Mouse (Mus musculus): ENCODE results near the gene H2-DMb1. TPM values are rescaled to one million over a fixed set of nuclear protein-coding genes. Genes with fewer than 3 reads are reported as not detected.

The H2-DMb1 gene
- polyA plus RNA-seq, 1 experiment from 2014 or later: 4.2 TPM

DNA sequence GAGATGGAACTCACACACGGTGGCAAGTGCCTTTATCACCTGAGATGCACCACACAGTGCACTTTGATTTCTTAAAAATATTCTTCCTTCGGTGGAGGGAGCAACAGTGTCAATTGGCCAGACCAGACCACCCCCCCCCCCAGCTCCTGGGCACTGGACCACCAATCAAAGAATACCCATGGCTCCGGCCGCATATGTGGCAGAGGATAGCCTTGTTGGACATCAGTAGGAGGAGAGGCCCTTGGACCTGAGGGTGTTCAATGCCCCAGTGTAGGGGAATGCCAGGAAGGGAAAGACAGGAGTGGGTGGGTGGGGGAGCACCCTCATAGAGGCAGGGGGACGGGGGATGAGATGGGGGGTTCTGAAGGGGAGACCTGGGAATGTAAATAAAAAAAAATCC lies 53.9 kb downstream of the H2-DMb1 start:
- Histone ChIP-seq H3K27me3 (ENCODE audit: control insufficient read depth, insufficient read depth, low read length) (peaks cover 41% of the 10 kb centered on the region), H3K4me1 (ENCODE audit: control insufficient read depth, insufficient read depth, low read length) (no peaks in the 10 kb centered on the region), H3K4me2 (replicated peaks; ENCODE audit: low read depth, low read length) (no peak overlapping the region), H3K27ac (ENCODE audit: low read depth, low read length) (no peak overlapping the region), H3K4me3 (ENCODE audit: low read length) (no peak overlapping the region), H3K9ac (ENCODE audit: low read depth, low read length) (no peak overlapping the region), H3K9me3 (ENCODE audit: control insufficient read depth, low read length) (peaks cover 4% of the 10 kb centered on the region; the same call in 1 of the 2 replicates), H3K36me3 (ENCODE audit: control insufficient read depth, insufficient read depth, low read length) (no peaks in the 10 kb centered on the region)
- 86% methylated on average over 5 of the region's 5 CpGs for WGBS
- ATAC-seq (ENCODE audit: low FRiP score, low TSS enrichment): no peak

DNA sequence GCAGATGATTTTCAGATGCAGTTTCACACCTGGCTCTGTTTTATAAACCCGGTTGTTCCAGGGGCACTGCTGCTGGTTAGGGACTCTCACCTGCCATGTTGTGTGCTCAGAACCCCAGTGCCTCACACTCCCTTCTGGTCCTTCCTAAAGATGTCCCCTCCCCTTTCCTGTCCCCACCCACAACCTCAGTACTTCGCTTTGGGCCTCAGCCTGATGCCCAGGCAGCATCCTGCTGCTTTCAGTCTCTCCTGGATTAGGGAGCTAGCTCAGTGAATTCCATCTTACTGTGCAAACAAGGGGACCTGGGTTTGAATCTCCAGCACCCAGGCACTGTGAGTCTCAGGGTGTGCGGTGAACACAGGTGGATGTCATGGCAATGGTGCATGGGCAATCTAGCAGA lies 54.6 kb downstream of the H2-DMb1 start:
- Histone ChIP-seq H3K4me2 (replicated peaks; ENCODE audit: low read depth, low read length) (no peak overlapping the region), H3K9me3 (ENCODE audit: control insufficient read depth, low read length) (peaks cover 4% of the 10 kb centered on the region; the same call in 1 of the 2 replicates), H3K4me3 (ENCODE audit: low read length) (no peak overlapping the region), H3K36me3 (ENCODE audit: control insufficient read depth, insufficient read depth, low read length) (no peaks in the 10 kb centered on the region), H3K27me3 (ENCODE audit: control insufficient read depth, insufficient read depth, low read length) (peaks cover 47% of the 10 kb centered on the region), H3K9ac (ENCODE audit: low read depth, low read length) (no peak overlapping the region), H3K4me1 (ENCODE audit: control insufficient read depth, insufficient read depth, low read length) (no peaks in the 10 kb centered on the region), H3K27ac (ENCODE audit: low read depth, low read length) (no peak overlapping the region)
- WGBS: 60% methylated on average over 3 of the region's 3 CpGs
- ATAC-seq (ENCODE audit: low FRiP score, low TSS enrichment): no peak

DNA sequence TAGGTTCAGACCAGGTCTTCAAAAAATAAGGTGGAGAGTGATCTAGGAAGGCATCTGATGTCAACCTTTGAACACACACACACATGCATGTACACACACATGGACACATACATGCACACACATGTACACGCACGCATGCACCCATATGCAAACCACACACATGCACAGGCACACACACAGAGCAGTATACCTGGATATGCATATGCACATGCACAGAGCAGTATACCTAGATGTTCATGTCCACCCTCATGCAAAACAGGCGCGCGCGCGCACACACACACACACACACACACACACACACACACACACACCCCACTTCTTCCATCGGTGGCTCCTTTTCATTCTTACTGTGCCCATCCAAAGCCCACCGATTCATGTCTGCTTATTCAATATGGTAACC lies 55.0 kb downstream of the H2-DMb1 start:
- no peak overlapping the region for H3K27ac ChIP-seq (ENCODE audit: low read depth, low read length)
- H3K4me2 ChIP-seq (replicated peaks; ENCODE audit: low read depth, low read length): no peak overlapping the region
- WGBS: 89% methylated on average over 9 of the region's 9 CpGs
- H3K4me3 ChIP-seq (ENCODE audit: low read length): no peak overlapping the region
- no peaks in the 10 kb centered on the region for H3K36me3 ChIP-seq (ENCODE audit: control insufficient read depth, insufficient read depth, low read length)
- peaks cover 51% of the 10 kb centered on the region for H3K27me3 ChIP-seq (ENCODE audit: control insufficient read depth, insufficient read depth, low read length)
- no peak for ATAC-seq (ENCODE audit: low FRiP score, low TSS enrichment)
- peaks cover 4% of the 10 kb centered on the region; the same call in 1 of the 2 replicates for H3K9me3 ChIP-seq (ENCODE audit: control insufficient read depth, low read length)
- H3K4me1 ChIP-seq (ENCODE audit: control insufficient read depth, insufficient read depth, low read length): no peaks in the 10 kb centered on the region
- H3K9ac ChIP-seq (ENCODE audit: low read depth, low read length): no peak overlapping the region

DNA sequence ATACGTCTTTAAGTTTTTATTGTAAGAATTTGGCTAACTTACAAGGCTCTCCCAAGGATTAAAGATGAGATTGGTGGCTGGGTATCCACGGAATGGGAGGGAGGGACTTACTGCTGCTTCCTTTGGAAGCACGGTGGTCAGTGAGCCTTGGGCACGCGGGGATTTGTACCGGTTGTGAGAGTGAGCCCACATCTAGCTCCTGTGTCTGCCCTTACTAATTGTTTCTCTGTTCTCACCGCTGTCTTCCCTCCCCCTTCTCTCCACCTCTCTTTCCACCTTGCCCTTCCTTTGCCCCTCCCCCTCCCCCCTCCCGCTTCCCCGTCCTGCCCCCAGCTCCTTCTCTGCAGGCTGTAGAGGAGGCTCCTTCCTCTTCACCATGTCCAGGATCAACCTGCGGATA lies 55.5 kb downstream of the H2-DMb1 start:
- Histone ChIP-seq H3K9me3 (ENCODE audit: control insufficient read depth, low read length) (peaks cover 4% of the 10 kb centered on the region; the same call in 1 of the 2 replicates), H3K27me3 (ENCODE audit: control insufficient read depth, insufficient read depth, low read length) (peaks cover 53% of the 10 kb centered on the region), H3K36me3 (ENCODE audit: control insufficient read depth, insufficient read depth, low read length) (no peaks in the 10 kb centered on the region), H3K4me3 (ENCODE audit: low read length) (no peak overlapping the region), H3K27ac (ENCODE audit: low read depth, low read length) (no peak overlapping the region), H3K4me1 (ENCODE audit: control insufficient read depth, insufficient read depth, low read length) (no peaks in the 10 kb centered on the region), H3K4me2 (replicated peaks; ENCODE audit: low read depth, low read length) (no peak overlapping the region), H3K9ac (ENCODE audit: low read depth, low read length) (no peak overlapping the region)
- 23% methylated on average over 10 of the region's 10 CpGs for WGBS
- ATAC-seq (ENCODE audit: low FRiP score, low TSS enrichment): no peak

DNA sequence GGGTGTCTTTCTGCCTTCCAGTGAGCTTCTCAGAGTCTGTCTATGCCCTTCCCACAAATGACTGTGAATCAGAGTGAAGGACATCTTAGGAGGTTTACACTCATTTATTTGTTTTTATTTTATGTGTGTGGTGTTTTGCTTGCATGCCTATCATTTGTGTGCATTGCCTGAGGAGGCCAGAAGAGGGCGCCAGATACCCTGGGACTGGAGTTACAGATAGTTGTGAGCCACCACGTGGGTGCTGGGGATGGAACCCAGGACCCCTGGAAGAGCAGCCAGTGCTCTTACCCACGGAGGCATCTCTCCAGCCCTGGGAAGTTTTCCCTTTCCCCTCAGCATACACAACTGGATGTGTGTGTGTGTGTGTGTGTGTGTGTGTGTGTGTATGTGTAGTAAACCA lies 56.8 kb downstream of the H2-DMb1 start:
- H3K27ac ChIP-seq (ENCODE audit: low read depth, low read length): no peak overlapping the region
- no peaks in the 10 kb centered on the region for H3K4me1 ChIP-seq (ENCODE audit: control insufficient read depth, insufficient read depth, low read length)
- no peak overlapping the region for H3K4me2 ChIP-seq (replicated peaks; ENCODE audit: low read depth, low read length)
- peaks cover 4% of the 10 kb centered on the region; the same call in 1 of the 2 replicates for H3K9me3 ChIP-seq (ENCODE audit: control insufficient read depth, low read length)
- peaks cover 62% of the 10 kb centered on the region for H3K27me3 ChIP-seq (ENCODE audit: control insufficient read depth, insufficient read depth, low read length)
- 45% methylated on average over 3 of the region's 3 CpGs for WGBS
- H3K36me3 ChIP-seq (ENCODE audit: control insufficient read depth, insufficient read depth, low read length): no peaks in the 10 kb centered on the region
- no peak overlapping the region for H3K4me3 ChIP-seq (ENCODE audit: low read length)
- ATAC-seq (ENCODE audit: low FRiP score, low TSS enrichment): no peak
- H3K9ac ChIP-seq (ENCODE audit: low read depth, low read length): no peak overlapping the region

Other genes starting within 250 kb of the H2-DMb1 start
- gene Platr17, start 247.9 kb upstream of the H2-DMb1 start, polyA plus RNA-seq (2014; fragmentation: Nextera tagmentation; extraction: Ambion mirVana): not detected in 2 replicates
- gene Daxx, start 243.7 kb upstream of the H2-DMb1 start, polyA plus RNA-seq (2014; fragmentation: Nextera tagmentation; extraction: Ambion mirVana): 31.9 and 50.8 TPM in 2 replicates
- 17.4 and 24.6 TPM in 2 replicates for gene Tapbp, start 237.2 kb upstream of the H2-DMb1 start, polyA plus RNA-seq (2014; fragmentation: Nextera tagmentation; extraction: Ambion mirVana)
- 11.1 TPM in 2 replicates for gene Zbtb22, start 237.2 kb upstream of the H2-DMb1 start, polyA plus RNA-seq (2014; fragmentation: Nextera tagmentation; extraction: Ambion mirVana)
- 26.3 and 28.2 TPM in 2 replicates for gene Rgl2, start 223.5 kb upstream of the H2-DMb1 start, polyA plus RNA-seq (2014; fragmentation: Nextera tagmentation; extraction: Ambion mirVana)
- 169 and 211 TPM in 2 replicates for gene Pfdn6, start 212.7 kb upstream of the H2-DMb1 start, polyA plus RNA-seq (2014; fragmentation: Nextera tagmentation; extraction: Ambion mirVana)
- 26.5 and 37.8 TPM in 2 replicates for gene Wdr46, start 212.4 kb upstream of the H2-DMb1 start, polyA plus RNA-seq (2014; fragmentation: Nextera tagmentation; extraction: Ambion mirVana)
- gene B3galt4, start 201.6 kb upstream of the H2-DMb1 start, polyA plus RNA-seq (2014; fragmentation: Nextera tagmentation; extraction: Ambion mirVana): 2.8 and 3.3 TPM in 2 replicates
- 24.9 and 40.8 TPM in 2 replicates for gene Vps52, start 197.3 kb upstream of the H2-DMb1 start, polyA plus RNA-seq (2014; fragmentation: Nextera tagmentation; extraction: Ambion mirVana)
- gene Rps18, start 197.1 kb upstream of the H2-DMb1 start, polyA plus RNA-seq (2014; fragmentation: Nextera tagmentation; extraction: Ambion mirVana): 2,014 and 2,736 TPM in 2 replicates
- 11.2 and 18.8 TPM in 2 replicates for gene H2-K1, start 152.7 kb upstream of the H2-DMb1 start, polyA plus RNA-seq (2014; fragmentation: Nextera tagmentation; extraction: Ambion mirVana)
- 5.5 and 12.4 TPM in 2 replicates for gene Ring1, start 128.4 kb upstream of the H2-DMb1 start, polyA plus RNA-seq (2014; fragmentation: Nextera tagmentation; extraction: Ambion mirVana)
- 46.0 and 53.0 TPM in 2 replicates for gene H2-Ke6, start 125.0 kb upstream of the H2-DMb1 start, polyA plus RNA-seq (2014; fragmentation: Nextera tagmentation; extraction: Ambion mirVana)
- 70.3 and 86.0 TPM in 2 replicates for gene Slc39a7, start 121.4 kb upstream of the H2-DMb1 start, polyA plus RNA-seq (2014; fragmentation: Nextera tagmentation; extraction: Ambion mirVana)
- 22.2 and 28.0 TPM in 2 replicates for gene Rxrb, start 121.3 kb upstream of the H2-DMb1 start, polyA plus RNA-seq (2014; fragmentation: Nextera tagmentation; extraction: Ambion mirVana)
- 1.9 and 2.1 TPM in 2 replicates for gene Col11a2, start 113.6 kb upstream of the H2-DMb1 start, polyA plus RNA-seq (2014; fragmentation: Nextera tagmentation; extraction: Ambion mirVana)
- gene H2-Oa, start 60.7 kb upstream of the H2-DMb1 start, polyA plus RNA-seq (2014; fragmentation: Nextera tagmentation; extraction: Ambion mirVana): 0.51 and 0.76 TPM in 2 replicates
- gene H2-DMa, start 33.5 kb upstream of the H2-DMb1 start, polyA plus RNA-seq (2014; fragmentation: Nextera tagmentation; extraction: Ambion mirVana): 16.1 and 19.3 TPM in 2 replicates
- 153 and 178 TPM in 2 replicates for gene Brd2, start 30.4 kb upstream of the H2-DMb1 start, polyA plus RNA-seq (2014; fragmentation: Nextera tagmentation; extraction: Ambion mirVana)
- gene H2-DMb2, start 9.8 kb upstream of the H2-DMb1 start, polyA plus RNA-seq (2014; fragmentation: Nextera tagmentation; extraction: Ambion mirVana): 18.5 and 21.9 TPM in 2 replicates
- 1.9 and 2.9 TPM in 2 replicates for gene Tap1, start 34.5 kb downstream of the H2-DMb1 start, polyA plus RNA-seq (2014; fragmentation: Nextera tagmentation; extraction: Ambion mirVana)
- 2.1 and 3.4 TPM in 2 replicates for gene Psmb9, start 34.7 kb downstream of the H2-DMb1 start, polyA plus RNA-seq (2014; fragmentation: Nextera tagmentation; extraction: Ambion mirVana)
- gene Psmb8, start 44.6 kb downstream of the H2-DMb1 start, polyA plus RNA-seq (2014; fragmentation: Nextera tagmentation; extraction: Ambion mirVana): 4.3 and 4.8 TPM in 2 replicates
- 1.2 and 1.8 TPM in 2 replicates for gene Tap2, start 50.5 kb downstream of the H2-DMb1 start, polyA plus RNA-seq (2014; fragmentation: Nextera tagmentation; extraction: Ambion mirVana)
- not detected in 2 replicates for gene H2-Ob, start 85.8 kb downstream of the H2-DMb1 start, polyA plus RNA-seq (2014; fragmentation: Nextera tagmentation; extraction: Ambion mirVana)
- 21.7 and 22.9 TPM in 2 replicates for gene H2-Ab1, start 104.6 kb downstream of the H2-DMb1 start, polyA plus RNA-seq (2014; fragmentation: Nextera tagmentation; extraction: Ambion mirVana)
- gene H2-Aa, start 134.8 kb downstream of the H2-DMb1 start, polyA plus RNA-seq (2014; fragmentation: Nextera tagmentation; extraction: Ambion mirVana): 2.7 TPM in 2 replicates
- 5.9 and 7.1 TPM in 2 replicates for gene H2-Eb1, start 152.8 kb downstream of the H2-DMb1 start, polyA plus RNA-seq (2014; fragmentation: Nextera tagmentation; extraction: Ambion mirVana)
- 0.09 TPM in 1 of 2 replicates, not detected in the other for gene H2-Eb2, start 172.6 kb downstream of the H2-DMb1 start, polyA plus RNA-seq (2014; fragmentation: Nextera tagmentation; extraction: Ambion mirVana)
- 0.14 TPM in 1 of 2 replicates, not detected in the other for gene Btnl2, start 201.8 kb downstream of the H2-DMb1 start, polyA plus RNA-seq (2014; fragmentation: Nextera tagmentation; extraction: Ambion mirVana)
- gene Btnl1, start 224.1 kb downstream of the H2-DMb1 start, polyA plus RNA-seq (2014; fragmentation: Nextera tagmentation; extraction: Ambion mirVana): not detected in 2 replicates
- 0.74 and 1.9 TPM in 2 replicates for gene BC051142, start 245.7 kb downstream of the H2-DMb1 start, polyA plus RNA-seq (2014; fragmentation: Nextera tagmentation; extraction: Ambion mirVana)

Measured in kidney, embryonic 14.5 days (tissue).